Mouse (Mus musculus): ENCODE results near the gene Usp21.
"Not testable (repeated sequence)": the region's sequence is repeated elsewhere in the genome, so short reads cannot be mapped to it uniquely, and the experiment has no call there.

- not testable (repeated sequence) for TF ChIP-seq GATA2 (IDR thresholded peaks at IDR 0.05; ENCODE audit: borderline replicate concordance, low read depth, low read length); CTCF (IDR thresholded peaks at IDR 0.05; ENCODE audit: low read depth, low read length); GATA1 (IDR thresholded peaks at IDR 0.05; ENCODE audit: borderline replicate concordance, low read length)
Observed at GRCm38 (mm10) chr1:171326588-171326987, 38.8 kb upstream of the Usp21 start.
